Mouse (Mus musculus): ENCODE data around the gene Ctsc.
"Not testable (repeated sequence)": the region's sequence is repeated elsewhere in the genome, so short reads cannot be mapped to it uniquely, and the experiment has no call there.

The Ctsc gene

GRCm38 (mm10) chr7:88277858-88278627 lies at the start of gene Ctsc:
Gene Ctsc (plus strand): TSS chr7:88278085.
- in situ Hi-C loops (cut with MboI, MseI) = loop anchor here (5.0 kb wide), 1 partner anchor 71 kb away; no protein-coding TSS in a partner anchor

- in situ Hi-C loops (cut with MboI, MseI) = no loop called here
Measured at GRCm38 (mm10) chr7:88229051-88229450, 48.8 kb upstream of the Ctsc start.

GRCm38 (mm10) chr7:88230121-88230520 lies 47.8 kb upstream of the Ctsc start:
- in situ Hi-C loops (cut with MboI, MseI) = no loop called here

DNA sequence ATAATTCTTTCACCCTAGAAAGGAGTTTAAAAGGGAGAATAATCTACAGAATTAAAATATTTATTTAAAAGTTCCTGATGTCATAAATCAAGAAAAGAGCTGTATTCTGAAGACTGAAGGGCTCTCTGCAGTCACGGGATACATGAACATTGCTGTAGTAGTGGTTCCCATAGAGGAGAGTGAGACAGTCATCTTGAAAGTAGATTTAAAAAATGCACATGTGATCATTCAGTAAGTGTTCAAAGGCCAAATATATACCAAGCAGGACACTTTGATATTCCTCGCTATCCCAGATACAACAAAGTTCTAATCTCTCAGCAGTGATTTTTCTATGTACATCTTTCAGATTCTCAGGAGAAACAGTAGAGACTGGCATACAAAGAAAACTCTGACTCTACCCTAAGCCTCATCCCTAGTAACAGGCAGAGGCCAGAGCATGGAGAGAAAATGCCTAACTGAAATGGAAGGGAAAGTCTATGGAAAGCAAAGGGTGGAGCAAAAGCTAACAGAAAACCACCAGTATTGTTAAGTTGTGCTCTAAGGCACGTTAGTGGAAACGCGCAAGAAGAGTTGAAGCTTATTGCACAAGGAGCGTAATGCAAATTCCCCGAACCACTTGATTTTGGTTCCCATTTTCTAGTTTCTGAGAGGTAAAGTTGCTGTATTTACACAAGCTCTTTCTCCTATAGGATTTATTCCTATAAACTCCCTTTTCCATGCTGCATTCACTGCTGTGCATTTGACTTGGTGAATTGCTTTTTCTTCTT lies 46.9 kb upstream of the Ctsc start:
- in situ Hi-C loops (cut with MboI, MseI) = no loop called here

- in situ Hi-C loops (cut with MboI, MseI) = loop anchor here (10.0 kb wide), 1 partner anchor 652 kb away; no protein-coding TSS in a partner anchor
Measured at GRCm38 (mm10) chr7:88243059-88243458, 34.8 kb upstream of the Ctsc start.

DNA sequence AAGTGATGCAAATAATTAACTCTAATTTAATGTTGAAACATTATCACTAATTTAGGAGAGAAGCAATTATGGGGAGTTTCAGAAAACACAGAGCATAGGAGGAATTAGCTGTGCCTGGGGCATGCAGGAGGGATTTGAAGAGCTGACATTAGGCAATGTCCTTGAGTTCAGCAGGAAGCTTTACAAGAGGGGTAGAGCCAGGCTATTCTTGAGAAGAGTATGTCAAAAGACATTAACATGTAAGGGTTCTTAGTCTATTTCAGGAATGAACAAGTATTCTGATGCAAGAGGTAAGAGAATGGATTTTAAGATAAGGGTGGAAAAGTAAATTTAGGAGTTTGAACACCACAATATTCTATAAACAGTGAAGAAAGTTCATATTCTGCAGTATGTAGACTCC lies 33.4 kb upstream of the Ctsc start:
- in situ Hi-C loops (cut with MboI, MseI) = loop anchor here (10.0 kb wide), 1 partner anchor 650 kb away; no protein-coding TSS in a partner anchor

DNA sequence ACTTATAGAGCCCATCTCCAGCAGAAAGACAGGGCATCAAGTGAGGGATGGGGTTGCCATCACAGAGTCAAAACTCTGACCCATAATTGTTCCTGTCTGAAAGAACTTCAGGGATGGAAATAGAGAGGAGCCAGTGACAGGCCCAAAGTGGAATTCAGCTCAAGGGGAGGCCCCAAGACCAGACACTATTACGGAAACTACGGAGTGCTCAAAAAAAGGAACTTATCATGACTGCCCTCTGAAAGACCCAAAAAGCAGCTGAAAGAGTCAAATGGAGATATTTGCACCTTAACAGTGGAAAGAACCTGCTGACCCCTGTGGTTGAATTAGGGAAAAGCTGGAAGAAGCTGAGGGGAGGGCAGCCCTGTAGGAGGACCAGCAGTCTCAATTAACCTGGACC lies 27.5 kb upstream of the Ctsc start:
- in situ Hi-C loops (cut with MboI, MseI) = not testable (repeated sequence)

DNA sequence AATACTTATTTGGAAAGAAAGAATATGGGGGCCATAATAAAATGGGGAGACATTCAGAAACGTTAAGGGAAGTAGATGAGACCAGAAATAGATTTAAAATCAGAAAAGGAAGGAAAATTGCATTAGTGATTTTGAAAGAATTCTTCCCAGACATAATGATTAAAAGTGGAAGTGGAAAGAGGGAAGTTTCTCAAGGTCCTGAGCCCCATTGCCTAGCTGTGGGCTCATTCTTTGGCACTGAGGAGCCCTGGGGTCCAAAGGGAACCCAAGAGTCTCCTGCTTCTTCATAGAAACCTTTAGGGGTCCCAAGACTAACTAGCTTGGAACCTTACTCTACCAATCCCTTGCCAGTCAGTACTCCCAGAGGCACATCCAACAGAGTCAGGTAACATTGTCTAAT lies 26.4 kb upstream of the Ctsc start:
- in situ Hi-C loops (cut with MboI, MseI) = no loop called here

DNA sequence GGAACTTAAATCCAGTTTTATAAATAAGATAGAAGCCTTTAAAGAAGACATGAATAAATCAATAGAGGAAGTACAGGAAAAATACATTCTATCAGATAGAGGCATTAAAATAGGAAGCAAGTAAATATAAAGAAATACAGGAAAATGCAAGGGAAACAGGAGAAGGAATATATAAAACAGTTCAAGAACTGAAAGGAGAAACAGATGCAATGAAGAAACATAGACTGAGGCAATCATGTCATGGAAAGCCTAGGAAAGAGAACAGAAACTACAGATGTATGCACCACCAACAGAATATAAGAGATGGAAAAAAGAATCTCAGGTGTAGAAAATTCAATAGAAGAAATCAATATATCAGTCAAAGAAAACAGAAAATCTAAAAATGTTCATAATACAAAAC lies 25.8 kb upstream of the Ctsc start:
- in situ Hi-C loops (cut with MboI, MseI) = no loop called here

- in situ Hi-C loops (cut with MboI, MseI) = no loop called here
Measured at GRCm38 (mm10) chr7:88254884-88255283, 23.0 kb upstream of the Ctsc start.

DNA sequence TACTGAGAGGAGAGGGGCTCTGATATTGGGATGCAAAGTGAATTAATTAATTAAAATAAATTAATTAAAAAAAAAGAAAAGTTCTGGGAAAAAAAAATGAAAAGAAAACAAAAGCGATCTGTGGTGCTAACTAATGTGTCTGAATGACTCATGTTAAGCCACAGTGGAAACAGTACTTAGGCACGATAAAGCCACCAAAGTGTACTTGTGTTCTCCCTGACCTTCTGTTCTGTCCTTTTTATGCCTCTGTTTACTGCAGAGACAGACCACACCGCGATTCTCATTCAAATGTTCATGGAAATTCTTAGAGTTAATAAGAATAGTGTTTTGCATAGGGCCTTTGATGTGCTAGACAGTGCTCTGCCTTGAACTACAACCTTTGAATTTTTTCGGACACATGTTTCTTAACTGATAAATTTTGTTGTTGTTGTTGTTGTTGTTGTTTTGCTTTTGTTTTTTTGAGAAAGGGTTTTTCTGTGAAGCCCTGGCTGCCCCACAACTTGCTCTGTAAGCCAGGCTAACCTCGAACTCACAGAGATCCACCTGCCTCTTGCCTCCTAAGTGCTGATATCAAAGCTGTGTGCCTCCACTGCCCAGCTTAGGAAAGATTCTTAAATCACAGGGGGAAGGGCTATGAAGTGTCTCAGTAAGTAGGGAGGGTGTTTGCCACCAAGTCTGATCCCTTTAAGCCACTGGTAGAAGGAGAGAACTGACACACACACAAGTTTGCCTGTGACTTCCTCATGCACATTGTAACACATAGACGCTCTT lies 18.5 kb upstream of the Ctsc start:
- in situ Hi-C loops (cut with MboI, MseI) = no loop called here

DNA sequence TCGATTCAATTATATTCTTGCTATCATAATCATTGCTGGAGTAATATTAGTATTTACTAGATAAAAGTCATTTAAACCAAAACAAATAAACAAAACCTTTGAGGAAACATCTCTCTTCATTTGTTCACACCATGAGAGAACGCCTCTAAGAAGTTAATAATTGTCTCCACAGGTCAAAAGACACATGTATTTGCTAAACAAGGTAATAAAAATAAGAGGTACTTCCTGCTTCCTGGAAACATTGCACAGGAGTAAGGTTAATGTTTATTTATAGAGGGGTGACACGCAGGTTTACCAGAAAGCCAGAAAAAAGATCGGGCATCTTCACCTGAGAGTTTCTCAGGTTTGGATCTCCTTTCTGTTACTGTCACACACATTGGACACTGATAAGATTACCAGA lies 16.1 kb upstream of the Ctsc start:
- in situ Hi-C loops (cut with MboI, MseI) = no loop called here

DNA sequence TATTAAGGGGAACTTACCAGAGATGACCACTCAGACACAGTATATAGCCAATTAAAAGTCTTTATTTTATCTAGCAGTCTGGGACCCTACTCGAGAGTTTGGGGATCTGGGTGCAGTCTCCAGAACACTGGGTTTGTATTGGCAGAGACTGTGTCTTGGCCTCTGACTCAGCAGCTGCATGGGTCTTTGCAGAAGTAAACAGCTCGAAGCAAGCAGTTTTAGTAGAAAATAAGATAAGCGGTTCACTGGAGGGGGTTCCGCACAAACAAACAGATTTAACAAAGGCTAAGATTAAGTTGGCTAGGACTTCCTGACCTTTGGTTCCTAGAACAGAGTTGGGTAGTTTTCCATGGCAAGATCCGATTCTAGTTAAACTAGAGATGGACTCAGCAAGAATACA lies 13.0 kb upstream of the Ctsc start:
- in situ Hi-C loops (cut with MboI, MseI) = no loop called here

DNA sequence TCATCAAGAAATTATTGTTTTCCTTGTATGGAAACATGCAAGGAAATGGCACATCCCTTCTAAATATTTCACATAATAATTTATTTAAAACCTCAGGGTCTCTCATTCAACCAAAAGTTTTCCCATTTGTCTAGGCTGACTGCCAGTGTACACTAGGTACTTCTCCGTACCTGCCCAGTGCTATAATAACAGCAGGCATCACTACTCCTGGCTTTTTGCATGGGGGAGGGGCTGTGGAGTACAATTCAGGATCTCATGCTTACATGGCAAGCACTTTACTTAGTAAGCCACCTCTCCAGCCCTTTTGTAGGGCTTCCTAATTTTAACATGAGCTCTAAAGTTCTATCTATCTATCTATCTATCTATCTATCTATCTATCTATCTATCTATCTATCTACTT lies 8.0 kb upstream of the Ctsc start:
- in situ Hi-C loops (cut with MboI, MseI) = no loop called here

GRCm38 (mm10) chr7:88271531-88271930 lies 6.4 kb upstream of the Ctsc start:
- in situ Hi-C loops (cut with MboI, MseI) = no loop called here

- in situ Hi-C loops (cut with MboI, MseI) = loop anchor here (5.0 kb wide), 1 partner anchor 70 kb away; no protein-coding TSS in a partner anchor
Measured at GRCm38 (mm10) chr7:88276914-88277765, 745 bp upstream of the Ctsc start.

GRCm38 (mm10) chr7:88278628-88279196 lies 827 bp downstream of the Ctsc start:
- in situ Hi-C loops (cut with MboI, MseI) = loop anchor here (5.0 kb wide), 1 partner anchor 71 kb away; no protein-coding TSS in a partner anchor

- in situ Hi-C loops (cut with MboI, MseI) = no loop called here
Measured at GRCm38 (mm10) chr7:88285276-88285675, 7.4 kb downstream of the Ctsc start.

- in situ Hi-C loops (cut with MboI, MseI) = no loop called here
Measured at GRCm38 (mm10) chr7:88291036-88291435, 13.2 kb downstream of the Ctsc start.

DNA sequence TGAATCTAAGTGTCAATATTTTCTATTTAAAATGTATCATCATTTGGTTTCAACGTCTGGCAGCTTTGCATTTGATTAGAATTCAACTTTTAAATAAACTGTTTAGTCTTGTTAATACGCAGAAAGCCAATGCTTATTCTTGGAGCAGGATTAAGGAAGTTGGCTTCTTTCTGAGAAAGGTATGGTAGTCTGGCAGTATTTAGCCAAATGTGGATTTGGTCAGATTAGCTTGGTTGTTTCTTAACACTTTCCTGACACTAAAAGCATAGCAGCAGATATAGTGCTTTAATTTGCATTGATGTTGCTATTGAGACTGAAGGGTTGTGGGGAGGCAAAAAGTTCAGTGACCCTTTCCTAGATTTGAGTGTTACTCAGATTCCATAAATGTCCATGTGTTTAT lies 14.2 kb downstream of the Ctsc start:
- in situ Hi-C loops (cut with MboI, MseI) = no loop called here

DNA sequence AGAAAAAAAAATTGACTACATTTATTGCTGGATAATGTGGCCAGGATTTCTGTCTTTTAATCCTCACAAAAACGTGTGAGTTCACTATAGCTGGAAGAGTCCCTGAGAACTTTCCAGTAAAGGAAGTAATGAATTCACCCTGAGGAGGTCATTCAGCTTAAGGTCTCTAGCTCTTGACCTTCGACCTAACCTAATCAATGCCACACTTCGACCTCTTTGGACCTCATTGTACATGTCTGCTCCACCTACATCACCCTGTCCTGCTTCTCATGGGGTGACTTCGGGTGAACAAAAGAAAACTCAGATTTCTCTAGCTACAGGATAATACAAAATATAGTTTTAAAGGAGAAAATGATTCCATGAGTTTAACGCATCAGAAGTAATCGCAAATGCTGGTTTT lies 16.0 kb downstream of the Ctsc start:
- in situ Hi-C loops (cut with MboI, MseI) = no loop called here
